22 mouse cellular contexts compared by ENCODE assay signal in the genomic region with DNA sequence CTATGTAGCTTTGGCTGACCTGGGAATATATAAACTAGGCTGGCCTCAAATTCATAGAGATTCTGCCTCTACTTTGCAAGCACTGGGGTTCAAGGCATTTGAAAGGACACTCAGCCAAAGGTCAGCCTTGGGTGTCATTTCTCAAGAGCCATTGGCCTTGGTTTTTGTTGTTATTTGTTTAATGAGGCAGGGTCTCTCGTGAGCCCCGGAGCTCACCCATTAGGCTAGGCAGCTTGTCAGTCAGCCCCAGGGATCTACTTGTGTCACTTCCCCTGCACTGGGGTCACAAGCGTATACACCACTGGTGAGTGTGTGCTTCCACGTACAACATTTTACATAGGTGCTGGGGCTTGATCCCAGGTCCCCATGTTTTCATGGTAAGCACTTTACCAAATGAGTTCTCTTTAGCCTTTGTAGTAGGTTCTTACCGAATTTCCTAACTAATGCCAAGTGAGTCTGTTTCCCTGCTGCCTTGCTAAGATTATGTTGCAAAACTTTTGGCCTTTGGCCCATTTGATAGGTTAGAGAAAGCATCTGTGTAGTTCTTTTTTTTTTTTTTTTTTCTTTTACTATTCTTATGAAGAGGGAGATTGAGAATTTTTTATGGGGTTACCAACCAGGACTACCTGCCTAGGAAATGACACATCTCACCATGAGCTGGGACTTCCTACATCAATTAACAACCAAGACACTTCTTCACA. TPM values are rescaled to one million over a fixed set of nuclear protein-coding genes. Genes with fewer than 3 reads are reported as not detected.
A peak's percentile ranks its signal among the peaks of the same experiment; 100 is the strongest.
DNase-seq lines count a peak whose midpoint lies in the region; TF ChIP-seq lines count a peak whose summit lies in the region.
"Had no signal": no experiment of that assay in that cellular context is flagged by ENCODE, and none has a peak within 500 bp of the region (broad histone marks: within the 10 kb centered on the region; RNA-seq: fewer than 3 reads in every experiment).

No protein-coding gene starts in this region.

- H3K9ac ChIP-seq in MEL (ENCODE audit: control insufficient read depth, low read depth, low read length, poor library complexity, severe bottlenecking) = no peak overlapping the region
- H3K9ac ChIP-seq: embryonic facial prominence, embryonic 12.5 days; forebrain, embryonic 12.5 days; hindbrain, embryonic 12.5 days; kidney, embryonic 15.5 days; limb, embryonic 13.5 days; liver, embryonic 14.5 days had no signal

- H3K27me3 ChIP-seq in heart, embryonic 10.5 days (ENCODE audit: insufficient read depth, poor library complexity, severe bottlenecking) = no peaks in the 10 kb centered on the region
- H3K27me3 ChIP-seq in MEL (ENCODE audit: control insufficient read depth in 1 of 2, insufficient read depth in 2 of 2, low read length in 2 of 2) = peaks cover 6% of the 10 kb centered on the region in 2 experiments
- H3K27me3 ChIP-seq in thymus, adult 2 months (ENCODE audit: control insufficient read depth, insufficient read depth, low read length) = no peaks in the 10 kb centered on the region
- H3K27me3 ChIP-seq: embryonic facial prominence, embryonic 12.5 days; forebrain, embryonic 12.5 days; hindbrain, embryonic 12.5 days; kidney, embryonic 15.5 days; limb, embryonic 13.5 days had no signal

- 0 out of 2 replicates have a peak overlapping the region, but pooled peaks have one; percentile 3 for H3K27ac ChIP-seq in heart, embryonic 10.5 days
- peak overlapping the region; percentile 33; the same call in 1 of the 2 replicates for H3K27ac ChIP-seq in MEL (ENCODE audit: control insufficient read depth, low read depth, low read length)
- no peak overlapping the region for H3K27ac ChIP-seq in thymus, adult 2 months (ENCODE audit: control insufficient read depth, insufficient read depth, low read length)
- H3K27ac ChIP-seq: embryonic facial prominence, embryonic 12.5 days; forebrain, embryonic 12.5 days; hindbrain, embryonic 12.5 days; kidney, embryonic 15.5 days; limb, embryonic 13.5 days; liver, embryonic 14.5 days; macrophage; midbrain, embryonic 10.5 days had no signal

- 80% methylated on average over 5 of the region's 5 CpGs for WGBS in heart, embryonic 10.5 days
- WGBS in thymus, adult 2 months = 93% methylated on average over 5 of the region's 5 CpGs

- H3K36me3 ChIP-seq in heart, embryonic 10.5 days = peaks cover 8% of the 10 kb centered on the region; the same call in 1 of the 2 replicates
- peaks cover 0 to 32% of the 10 kb centered on the region in 2 experiments; a peak in 2 of 4 replicates for H3K36me3 ChIP-seq in MEL (ENCODE audit: control insufficient read depth in 1 of 2, insufficient read depth in 2 of 2, low read length in 2 of 2)
- H3K36me3 ChIP-seq in thymus, adult 2 months (ENCODE audit: control insufficient read depth, insufficient read depth, low read length) = no peaks in the 10 kb centered on the region
- H3K36me3 ChIP-seq: embryonic facial prominence, embryonic 12.5 days; forebrain, embryonic 12.5 days; hindbrain, embryonic 12.5 days; kidney, embryonic 15.5 days; limb, embryonic 13.5 days; midbrain, embryonic 10.5 days had no signal

- peaks cover 26% of the 10 kb centered on the region for H3K4me1 ChIP-seq in heart, embryonic 10.5 days
- H3K4me1 ChIP-seq in MEL (ENCODE audit: control insufficient read depth in 1 of 2, insufficient read depth in 2 of 2, low read length in 2 of 2) = peaks cover 10 to 30% of the 10 kb centered on the region in 2 experiments
- H3K4me1 ChIP-seq in thymus, adult 2 months (replicated peaks; ENCODE audit: control insufficient read depth, insufficient read depth, low read length) = no peaks in the 10 kb centered on the region
- H3K4me1 ChIP-seq: embryonic facial prominence, embryonic 12.5 days; forebrain, embryonic 12.5 days; hindbrain, embryonic 12.5 days; kidney, embryonic 15.5 days; midbrain, embryonic 10.5 days had no signal

- H3K79me2 ChIP-seq in MEL (ENCODE audit: control insufficient read depth, insufficient read depth, low read length, poor library complexity) = no peaks in the 10 kb centered on the region

- TF ChIP-seq CTCF in MEL (IDR thresholded peaks at IDR 0.05 in 2 of 3, conservative IDR thresholded peaks at IDR 0.05 in 1 of 3; ENCODE audit: control insufficient read depth in 1 of 3, insufficient read depth in 1 of 3, low read depth in 2 of 3, low read length in 3 of 3, poor library complexity in 1 of 3, severe bottlenecking in 1 of 3) = no peak
- TF ChIP-seq CTCF in thymus, adult 2 months (IDR thresholded peaks at IDR 0.05; ENCODE audit: borderline replicate concordance, control insufficient read depth, extremely low read depth, insufficient read depth, low read length, poor library complexity) = no peak

- no peaks in the 10 kb centered on the region for H3K9me3 ChIP-seq in heart, embryonic 10.5 days
- no peaks in the 10 kb centered on the region for H3K9me3 ChIP-seq in MEL (replicated peaks; ENCODE audit: insufficient read depth, low read length)
- H3K9me3 ChIP-seq: hindbrain, embryonic 12.5 days; kidney, embryonic 15.5 days; midbrain, embryonic 10.5 days had no signal

- TF ChIP-seq POLR2A in MEL (IDR thresholded peaks at IDR 0.05; ENCODE audit: control insufficient read depth in 1 of 2, insufficient read depth in 1 of 2, low read depth in 1 of 2, low read length in 2 of 2, poor library complexity in 1 of 2) = no peak
- no peak for TF ChIP-seq POLR2A in thymus, adult 2 months (IDR thresholded peaks at IDR 0.05; ENCODE audit: control insufficient read depth, extremely low read depth, insufficient read depth, low read length, poor library complexity)

- no peak for TF ChIP-seq RAD21 in MEL (IDR thresholded peaks at IDR 0.05; ENCODE audit: low read depth, low read length)

- DNase-seq in heart, embryonic 10.5 days (ENCODE audit: low spot score) = peak; percentile 59
- no peak for DNase-seq in heart, adult 9 months (ENCODE audit: low spot score in 2 of 2)
- DNase-seq in 3T3-L1 (ENCODE audit: low read depth, low spot score) = peak; percentile 22
- peak; percentile 87 for DNase-seq in MEL (ENCODE audit: low read depth, low spot score)
- peak; percentile 62 for DNase-seq in lung, postnatal 10 days
- no peak for DNase-seq in thymus, adult 2 months
- DNase-seq in neural tube, embryonic 10.5 days (ENCODE audit: extremely low spot score, low spot score) = no peak
- DNase-seq: cerebellum, adult 11 months; cerebellum, postnatal 10 days; gastrocnemius, postnatal 25 days; heart, postnatal 10 days; kidney, postnatal 36 days; thymus, postnatal 14 days had no signal

- no peak overlapping the region for H3K4me3 ChIP-seq in heart, embryonic 10.5 days
- no peak overlapping the region for H3K4me3 ChIP-seq in MEL (ENCODE audit: control insufficient read depth in 1 of 2, insufficient read depth in 1 of 2, low read depth in 2 of 2, low read length in 2 of 2)
- H3K4me3 ChIP-seq in thymus, adult 2 months (ENCODE audit: control insufficient read depth, insufficient read depth, low read length) = no peak overlapping the region
- H3K4me3 ChIP-seq: embryonic facial prominence, embryonic 12.5 days; forebrain, embryonic 12.5 days; hindbrain, embryonic 12.5 days; kidney, embryonic 15.5 days; limb, embryonic 13.5 days; midbrain, embryonic 10.5 days; myocyte had no signal

- TF ChIP-seq EP300 in MEL (IDR thresholded peaks at IDR 0.05; ENCODE audit: low read depth in 1 of 2, low read length in 2 of 2) = peak; percentile 28 to 61; a peak in 2 of 4 replicates

TF ChIP-seq in MEL, 35 proteins besides CTCF, POLR2A, EP300 and RAD21:
- TF ChIP-seq ZNF384 (IDR thresholded peaks at IDR 0.05; ENCODE audit: low read depth, low read length) (peak; percentile 69), SIN3A (IDR thresholded peaks at IDR 0.05; ENCODE audit: low read length) (no peak), GATA1 (IDR thresholded peaks at IDR 0.05; ENCODE audit: low read depth, low read length) (peak; percentile 93), MAZ (IDR thresholded peaks at IDR 0.05; ENCODE audit: low read depth, low read length) (no peak), TAL1 (IDR thresholded peaks at IDR 0.05; ENCODE audit: low read length) (0 out of 2 replicates have a peak, but pooled peaks have one; percentile 16), POLR2AphosphoS5 (IDR thresholded peaks at IDR 0.05; ENCODE audit: borderline replicate concordance, low read depth, low read length) (no peak), ETS1 (IDR thresholded peaks at IDR 0.05; ENCODE audit: low read depth, low read length) (peak; percentile 72), JUND (IDR thresholded peaks at IDR 0.05; ENCODE audit: low read depth, low read length) (no peak), TCF12 (IDR thresholded peaks at IDR 0.05; ENCODE audit: low read depth, low read length) (peak; percentile 57)

RNA-seq across cellular contexts. Expression of a gene that starts 18.9 kb away (rescaled TPM):
- polyA plus RNA-seq in heart, embryonic 10.5 days (2016; fragmentation: Nextera tagmentation; extraction: Ambion mirVana) = 181 and 184 TPM in 2 replicates
- total RNA-seq in MEL (2012; rRNA removed) = 127 and 138 TPM in 2 replicates
- 100 to 1,000 TPM in 1 of 2 experiments, 10 to 100 TPM in 1; 99.3 to 187 TPM for polyA plus RNA-seq in MEL (2012; ENCODE audit: insufficient read depth in 1 of 2, insufficient read length in 2 of 2, low read depth in 1 of 2, low replicate concordance in 2 of 2, missing spikeins in 1 of 2)
- polyA plus RNA-seq in thymus, adult 2 months (2012; rRNA removed) = 5.6 and 5.7 TPM in 2 replicates

Comparison
In these comparisons a context has a peak if more than half of its experiments do, and no peak if none do; other contexts are left out.
1. DNase-seq: peak in heart, embryonic 10.5 days (single experiment), 3T3-L1 (single experiment), MEL (single experiment) and lung, postnatal 10 days (single experiment); none in heart, adult 9 months (0 of 2), thymus, adult 2 months (single experiment) and neural tube, embryonic 10.5 days (single experiment).
2. RNA of a gene that starts 18.9 kb away (polyA plus RNA-seq): 99.3 to 187 TPM in MEL and 181 to 184 TPM in heart, embryonic 10.5 days; 5.6 to 5.7 TPM in thymus, adult 2 months; every median in the first group is over 10 times any median in the second.